Mouse (Mus musculus) right cerebral cortex, postnatal 4 days (tissue): ENCODE data around the gene Unc80.

Experiments
- DNase-seq: peaks from one replicate; pipeline ENCODE4 v3.0.0-alpha.2; 2022

The Unc80 gene

GRCm38 (mm10) chr1:66467821-66468703, at the start of gene Unc80:
Unc80 (plus strand) TSS chr1:66468367.
- peak; percentile 70 for DNase-seq

GRCm38 (mm10) chr1:66426073-66426472, 42.1 kb upstream of the Unc80 start:
- no peak for DNase-seq

GRCm38 (mm10) chr1:66430962-66431361, 37.2 kb upstream of the Unc80 start:
- no peak for DNase-seq

- no peak for DNase-seq
These were observed 36.7 kb upstream of the Unc80 start for GRCm38 (mm10) chr1:66431472-66431871.

GRCm38 (mm10) chr1:66438069-66438468, 30.1 kb upstream of the Unc80 start:
- no peak for DNase-seq

- no peak for DNase-seq
These were observed 25.2 kb upstream of the Unc80 start for GRCm38 (mm10) chr1:66442922-66443321.

- DNase-seq: no peak
These were observed 18.7 kb upstream of the Unc80 start for GRCm38 (mm10) chr1:66449471-66449870.

- DNase-seq: no peak
These were observed 11.6 kb upstream of the Unc80 start for GRCm38 (mm10) chr1:66456580-66456979.

- no peak for DNase-seq
These were observed 10.4 kb upstream of the Unc80 start for GRCm38 (mm10) chr1:66457747-66458146.

GRCm38 (mm10) chr1:66459394-66459793, 8.8 kb upstream of the Unc80 start:
- no peak for DNase-seq

GRCm38 (mm10) chr1:66460850-66461249, 7.3 kb upstream of the Unc80 start:
- no peak for DNase-seq

GRCm38 (mm10) chr1:66468704-66469020, 495 bp downstream of the Unc80 start:
- DNase-seq: no peak

- DNase-seq: no peak
These were observed 14.6 kb downstream of the Unc80 start for GRCm38 (mm10) chr1:66482751-66483150.

- DNase-seq: no peak
These were observed 24.9 kb downstream of the Unc80 start for GRCm38 (mm10) chr1:66493064-66493463.

GRCm38 (mm10) chr1:66495310-66496012, 27.3 kb downstream of the Unc80 start:
- DNase-seq: no peak

- DNase-seq: no peak
These were observed 82.6 kb downstream of the Unc80 start for GRCm38 (mm10) chr1:66550812-66551211.

GRCm38 (mm10) chr1:66552396-66552966, 84.3 kb downstream of the Unc80 start:
- no peak for DNase-seq

- no peak for DNase-seq
These were observed 93.6 kb downstream of the Unc80 start for GRCm38 (mm10) chr1:66561636-66562270.

GRCm38 (mm10) chr1:66562332-66562731, 94.2 kb downstream of the Unc80 start:
- no peak for DNase-seq

GRCm38 (mm10) chr1:66569736-66570135, 101.6 kb downstream of the Unc80 start:
- DNase-seq: no peak

GRCm38 (mm10) chr1:66597163-66597788, 129.1 kb downstream of the Unc80 start:
- no peak for DNase-seq

GRCm38 (mm10) chr1:66608304-66608703, 140.1 kb downstream of the Unc80 start:
- DNase-seq: no peak

GRCm38 (mm10) chr1:66617188-66617587, 149.0 kb downstream of the Unc80 start:
- no peak for DNase-seq
